Mouse (Mus musculus): ENCODE measurements around the gene Hoxd12.

DNA sequence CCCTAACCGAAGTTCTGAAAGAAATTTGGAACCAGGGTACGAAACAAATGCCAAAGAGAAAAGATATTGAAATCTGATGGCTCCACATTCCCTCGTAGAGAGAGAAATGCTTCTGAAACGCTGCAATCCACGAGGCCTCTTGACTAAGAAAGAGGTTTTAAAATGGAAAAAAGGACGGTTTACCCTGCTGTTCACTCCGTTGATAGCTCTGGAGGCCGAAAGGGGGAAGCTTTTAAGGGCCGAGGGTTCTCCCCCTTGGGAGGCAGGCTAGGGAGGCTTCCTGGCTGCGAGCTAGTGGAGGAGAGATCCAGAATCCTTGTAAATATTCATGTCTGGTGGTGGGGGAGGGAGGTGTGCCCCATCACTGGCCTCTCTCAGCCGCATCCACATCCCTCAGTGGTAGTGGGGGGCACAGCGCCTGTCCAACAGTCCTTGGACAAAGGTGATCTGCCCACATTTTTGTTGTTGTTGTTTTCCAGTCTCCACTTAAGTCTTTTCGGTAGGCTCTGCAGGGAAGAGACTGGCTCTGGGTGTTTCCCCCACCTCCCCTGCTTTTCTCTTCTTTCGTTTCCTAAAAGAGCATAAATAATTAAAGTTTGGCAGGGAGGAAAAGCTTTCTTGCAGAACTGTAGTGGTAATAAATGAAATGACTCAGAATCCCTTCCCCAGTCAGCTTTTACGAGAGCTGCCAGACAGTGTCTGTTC, 4.2 kb downstream of the Hoxd12 start, which contains the start of gene Hoxd11:
- TF ChIP-seq CTCF (IDR thresholded peaks at IDR 0.05; ENCODE audit: low read depth, low read length) (no peak), GATA1 (IDR thresholded peaks at IDR 0.05; ENCODE audit: borderline replicate concordance, low read length) (no peak)
